Mouse (Mus musculus): ENCODE measurements around the gene Krt12. TPM values are rescaled to one million over a fixed set of nuclear protein-coding genes. Genes with fewer than 3 reads are reported as not detected.
A peak's percentile ranks its signal among the peaks of the same experiment; 100 is the strongest.

Gene Krt12
- total RNA-seq, 2 experiments from 2014 or later: 10.8 to 12.0 TPM

- DNase-seq (ENCODE audit: low spot score in 2 of 2): no peak
These were observed 22.0 kb downstream of the Krt12 start for GRCm38 (mm10) chr11:99399956-99400549.

DNA sequence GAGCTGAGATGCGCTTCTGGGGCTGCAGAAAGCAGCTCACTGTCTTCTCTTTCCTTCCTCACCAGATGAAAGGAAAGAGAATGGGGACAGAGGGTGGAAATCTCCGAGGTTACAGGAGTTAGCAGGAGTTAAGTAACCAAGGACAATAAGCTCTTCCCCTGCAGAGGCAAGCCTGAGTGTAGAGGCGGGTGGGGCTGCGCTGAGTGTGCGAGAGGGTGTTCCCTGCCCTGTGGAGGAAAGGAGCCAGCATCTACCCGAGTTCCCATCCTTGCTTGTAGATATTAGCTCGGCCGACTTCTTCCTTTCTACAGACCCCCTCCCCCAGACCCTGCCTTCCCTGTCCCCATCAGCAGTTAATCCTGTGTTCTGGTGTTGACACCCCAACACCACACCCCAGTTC is 23.2 kb downstream of the Krt12 start:
- DNase-seq (ENCODE audit: low spot score in 2 of 2): no peak

- no peak for DNase-seq (ENCODE audit: low spot score in 2 of 2)
These were observed 24.0 kb downstream of the Krt12 start for GRCm38 (mm10) chr11:99398084-99398483.

- DNase-seq (ENCODE audit: low spot score in 2 of 2): no peak
These were observed 25.4 kb downstream of the Krt12 start for GRCm38 (mm10) chr11:99396661-99397060.

DNA sequence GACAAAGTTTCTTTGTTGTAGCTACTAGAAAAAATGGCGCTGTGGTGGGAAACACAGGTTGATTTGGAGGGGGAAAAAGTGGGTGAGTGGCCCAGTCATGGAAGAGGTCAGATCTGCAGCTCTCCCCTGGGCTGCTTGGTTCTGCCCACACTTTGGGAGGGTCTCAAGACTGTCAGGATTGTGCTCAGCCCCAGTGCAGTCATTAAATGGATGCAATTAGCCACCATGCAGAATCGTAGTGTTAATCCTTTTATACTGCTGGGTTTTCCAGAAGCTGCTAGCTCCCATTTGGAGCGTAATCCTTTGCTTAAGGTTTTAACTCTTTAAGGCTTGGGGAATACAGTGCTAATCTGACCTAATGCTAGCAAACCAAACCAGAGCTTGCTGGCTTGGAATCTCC is 26.0 kb downstream of the Krt12 start:
- DNase-seq (ENCODE audit: low spot score in 2 of 2): no peak

GRCm38 (mm10) chr11:99392492-99392891 is 29.6 kb downstream of the Krt12 start:
- peak in 1 of 2 experiments; percentile 39 for DNase-seq (ENCODE audit: low spot score in 2 of 2)

- DNase-seq (ENCODE audit: low spot score in 2 of 2): no peak
These were observed 30.7 kb downstream of the Krt12 start for GRCm38 (mm10) chr11:99391375-99391774.

- no peak for DNase-seq (ENCODE audit: low spot score in 2 of 2)
These were observed 31.2 kb downstream of the Krt12 start for GRCm38 (mm10) chr11:99390866-99391265.

DNA sequence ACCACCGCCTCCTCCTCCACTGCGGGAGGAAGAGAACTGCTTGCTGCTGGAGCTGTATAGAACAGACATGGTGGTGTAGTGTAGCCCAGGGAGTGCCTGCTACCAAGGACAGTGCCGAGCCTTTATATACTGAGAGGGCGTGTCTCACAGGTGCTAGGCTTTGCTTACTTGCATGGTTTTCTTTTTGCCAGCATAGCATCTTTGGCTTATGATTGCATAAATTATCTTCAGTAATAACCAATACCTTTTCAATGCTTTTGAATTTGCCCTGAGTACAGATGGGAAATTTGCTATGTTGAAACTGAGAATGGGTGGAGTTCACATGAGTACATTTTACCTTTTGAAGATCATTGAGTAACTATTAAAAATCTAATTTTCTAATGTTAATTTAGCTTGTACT is 32.8 kb downstream of the Krt12 start, which contains the start of gene Krt10:
Gene Krt10, minus strand, starts transcription at position 101 of the 400 bp plus-strand sequence.
- no peak for DNase-seq (ENCODE audit: low spot score in 2 of 2)

DNA sequence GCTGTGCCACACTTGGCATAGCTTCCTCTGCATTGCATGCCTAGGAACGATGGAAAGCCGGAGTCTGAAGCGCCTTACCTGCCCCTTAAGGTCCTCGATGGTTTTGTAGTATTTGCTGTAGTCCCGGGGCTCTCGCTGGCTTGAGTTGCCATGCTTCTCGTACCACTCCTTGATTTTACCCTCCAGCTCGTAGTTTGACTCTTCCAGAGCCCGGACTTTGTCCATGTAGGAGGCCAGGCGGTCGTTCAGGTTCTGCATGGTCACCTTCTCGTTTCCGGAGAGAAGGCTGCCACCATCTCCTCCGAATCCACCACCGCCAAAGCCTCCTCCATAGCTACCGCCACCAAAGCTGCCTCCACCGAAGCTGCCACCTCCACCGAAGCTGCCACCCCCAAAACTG is 33.4 kb downstream of the Krt12 start:
- no peak for DNase-seq (ENCODE audit: low spot score in 2 of 2)

DNA sequence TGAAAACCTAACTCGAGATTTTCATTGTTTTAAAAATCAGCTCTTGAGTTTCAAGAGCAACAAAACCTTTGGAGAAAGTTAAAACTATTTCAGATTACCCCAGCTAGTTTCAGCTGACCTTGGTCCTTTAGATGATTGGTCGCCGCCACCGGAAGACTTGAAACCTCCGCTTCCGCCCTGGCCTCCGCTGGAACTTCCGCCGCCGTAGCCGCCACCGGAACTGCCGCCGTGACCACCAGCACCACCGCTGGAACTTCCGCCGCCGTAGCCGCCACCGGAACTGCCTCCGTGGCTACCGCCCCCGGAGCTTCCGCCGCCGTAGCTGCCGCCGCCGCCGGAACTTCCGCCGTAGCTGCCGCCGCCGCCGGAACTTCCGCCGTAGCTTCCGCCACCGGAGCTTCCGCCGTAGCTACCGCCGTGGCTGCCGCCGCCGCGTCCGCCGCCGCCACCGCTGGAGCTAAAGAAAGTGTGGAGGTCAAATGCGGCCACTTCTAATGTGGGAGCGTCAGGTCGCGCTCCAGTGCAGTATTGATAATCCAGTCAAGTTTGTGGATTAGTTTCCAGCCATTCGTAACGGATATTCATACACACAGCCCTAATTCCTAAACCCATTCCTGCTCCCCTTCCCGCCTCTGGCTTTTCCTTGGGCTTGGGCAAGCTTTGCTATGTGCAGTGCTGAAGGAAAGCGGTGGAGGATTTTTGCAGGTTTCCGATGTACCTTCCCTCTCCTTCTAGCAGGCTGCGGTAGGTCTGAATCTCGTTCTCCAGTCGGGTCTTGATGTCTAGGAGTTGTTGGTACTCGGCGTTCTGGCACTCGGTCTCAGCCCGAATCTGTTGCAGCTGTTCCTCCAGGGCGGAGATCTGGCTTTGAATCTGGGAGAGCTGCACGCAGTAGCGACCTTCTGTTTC is 36.0 kb downstream of the Krt12 start:
- DNase-seq (ENCODE audit: low spot score in 2 of 2): peak; percentile 88 to 92

DNA sequence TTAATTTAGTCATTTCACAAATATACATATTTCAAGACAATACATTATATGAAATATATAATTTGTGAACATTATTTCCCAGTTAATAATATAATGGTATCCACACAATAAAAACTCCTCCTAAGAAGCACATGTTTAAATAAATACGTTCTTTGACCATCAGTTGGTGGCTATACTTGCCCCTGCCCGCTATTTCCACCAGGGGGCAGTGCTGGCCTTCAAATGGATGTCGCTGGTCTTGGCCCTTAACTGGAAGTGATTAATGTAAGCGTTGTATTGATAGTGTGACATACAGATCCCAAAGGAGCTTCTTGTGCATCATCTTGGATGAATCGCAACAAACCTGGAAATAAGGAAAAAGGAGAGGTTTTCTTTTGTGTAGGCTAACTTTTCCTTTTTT is 42.5 kb downstream of the Krt12 start:
- peak; percentile 75 to 81 for DNase-seq (ENCODE audit: low spot score in 2 of 2)

GRCm38 (mm10) chr11:99374803-99375202 is 47.3 kb downstream of the Krt12 start, which contains the start of gene Krt28:
Gene Krt28 (minus strand): TSS chr11:99374903.
- no peak for DNase-seq (ENCODE audit: low spot score in 2 of 2)

DNA sequence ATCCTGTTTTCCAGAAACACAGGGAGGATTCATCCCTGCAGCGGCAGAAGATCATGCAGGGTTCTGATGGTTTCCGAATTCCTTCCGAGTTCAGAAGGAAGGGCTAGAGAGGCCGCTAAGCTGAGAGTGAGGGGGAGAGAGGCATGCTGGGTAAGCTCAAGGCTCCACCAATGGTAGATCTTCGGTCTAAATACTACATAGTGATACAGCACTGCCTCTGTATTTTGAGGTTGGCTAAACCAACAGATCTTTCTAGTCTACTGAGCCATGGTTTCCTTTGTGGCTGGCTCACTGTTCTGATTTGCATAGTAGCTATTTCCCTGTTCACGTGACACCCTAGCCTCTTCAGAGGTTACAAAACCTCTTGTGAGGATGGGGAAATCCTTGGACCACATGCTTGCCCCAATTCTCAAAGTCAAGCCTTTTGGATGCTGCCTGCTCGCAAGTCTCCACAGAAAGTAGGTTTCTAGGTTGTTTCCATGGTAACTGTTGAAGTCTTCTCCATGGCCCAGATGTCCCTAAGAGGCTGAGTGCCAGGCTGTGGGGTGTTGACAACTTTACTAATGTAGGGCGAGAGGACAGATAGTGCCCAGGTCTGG is 52.1 kb downstream of the Krt12 start:
- DNase-seq (ENCODE audit: low spot score in 2 of 2): peak; percentile 52 to 71

- DNase-seq (ENCODE audit: low spot score in 2 of 2): no peak
These were observed 52.8 kb downstream of the Krt12 start for GRCm38 (mm10) chr11:99369229-99369628.

- no peak for DNase-seq (ENCODE audit: low spot score in 2 of 2)
These were observed 55.3 kb downstream of the Krt12 start for GRCm38 (mm10) chr11:99366791-99367190.

Other genes with a start within 250 kb of the Krt12 start
- 10 to 100 TPM; 53.4 to 53.7 TPM for gene Smarce1, start 191.2 kb downstream of the Krt12 start, total RNA-seq (2021)
- gene Krt222, start 178.2 kb downstream of the Krt12 start, total RNA-seq (2021): 10 to 100 TPM; 28.3 to 32.0 TPM
- gene Krt24, start 137.0 kb downstream of the Krt12 start, total RNA-seq (2021): not detected
- not detected for gene Krt25, start 99.3 kb downstream of the Krt12 start, total RNA-seq (2021)
- gene Krt26, start 84.3 kb downstream of the Krt12 start, total RNA-seq (2021): not detected
- gene Krt27, start 71.2 kb downstream of the Krt12 start, total RNA-seq (2021): not detected
- gene Krt28, start 47.4 kb downstream of the Krt12 start, total RNA-seq (2021): not detected
- gene Krt10, start 32.9 kb downstream of the Krt12 start, total RNA-seq (2021): 10 to 100 TPM; 11.0 to 12.5 TPM
- not detected for gene Krt20, start 15.9 kb upstream of the Krt12 start, total RNA-seq (2021)
- not detected for gene Krt23, start 70.9 kb upstream of the Krt12 start, total RNA-seq (2021)
- not detected for gene Krt39, start 99.1 kb upstream of the Krt12 start, total RNA-seq (2021)
- not detected for gene Krt40, start 120.9 kb upstream of the Krt12 start, total RNA-seq (2021)
- gene Krtap3-3, start 128.6 kb upstream of the Krt12 start, total RNA-seq (2021): not detected
- gene Krtap3-2, start 134.6 kb upstream of the Krt12 start, total RNA-seq (2021): not detected
- not detected for gene Gm11939, start 137.2 kb upstream of the Krt12 start, total RNA-seq (2021)
- gene Krtap3-1, start 144.4 kb upstream of the Krt12 start, total RNA-seq (2021): not detected
- gene Krtap1-5, start 158.8 kb upstream of the Krt12 start, total RNA-seq (2021): not detected
- gene Krtap1-4, start 161.4 kb upstream of the Krt12 start, total RNA-seq (2021): not detected
- gene Krtap1-3, start 169.1 kb upstream of the Krt12 start, total RNA-seq (2021): not detected
- not detected for gene Krtap9-3, start 175.8 kb upstream of the Krt12 start, total RNA-seq (2021)
- gene Gm11938, start 181.0 kb upstream of the Krt12 start, total RNA-seq (2021): not detected
- not detected for gene Gm11937, start 187.9 kb upstream of the Krt12 start, total RNA-seq (2021)
- gene Krtap2-4, start 192.6 kb upstream of the Krt12 start, total RNA-seq (2021): not detected
- gene Gm11562, start 198.2 kb upstream of the Krt12 start, total RNA-seq (2021): not detected
- gene Krtap4-1, start 206.0 kb upstream of the Krt12 start, total RNA-seq (2021): not detected
- not detected for gene Krtap4-2, start 212.8 kb upstream of the Krt12 start, total RNA-seq (2021)
- not detected for gene Krtap4-7, start 221.8 kb upstream of the Krt12 start, total RNA-seq (2021)
- gene Gm11555, start 228.0 kb upstream of the Krt12 start, total RNA-seq (2021): not detected
- gene Gm11563, start 236.7 kb upstream of the Krt12 start, total RNA-seq (2021): not detected
- not detected for gene Krtap4-6, start 243.7 kb upstream of the Krt12 start, total RNA-seq (2021)